Mouse (Mus musculus): ENCODE measurements around the gene Il9.

DNA sequence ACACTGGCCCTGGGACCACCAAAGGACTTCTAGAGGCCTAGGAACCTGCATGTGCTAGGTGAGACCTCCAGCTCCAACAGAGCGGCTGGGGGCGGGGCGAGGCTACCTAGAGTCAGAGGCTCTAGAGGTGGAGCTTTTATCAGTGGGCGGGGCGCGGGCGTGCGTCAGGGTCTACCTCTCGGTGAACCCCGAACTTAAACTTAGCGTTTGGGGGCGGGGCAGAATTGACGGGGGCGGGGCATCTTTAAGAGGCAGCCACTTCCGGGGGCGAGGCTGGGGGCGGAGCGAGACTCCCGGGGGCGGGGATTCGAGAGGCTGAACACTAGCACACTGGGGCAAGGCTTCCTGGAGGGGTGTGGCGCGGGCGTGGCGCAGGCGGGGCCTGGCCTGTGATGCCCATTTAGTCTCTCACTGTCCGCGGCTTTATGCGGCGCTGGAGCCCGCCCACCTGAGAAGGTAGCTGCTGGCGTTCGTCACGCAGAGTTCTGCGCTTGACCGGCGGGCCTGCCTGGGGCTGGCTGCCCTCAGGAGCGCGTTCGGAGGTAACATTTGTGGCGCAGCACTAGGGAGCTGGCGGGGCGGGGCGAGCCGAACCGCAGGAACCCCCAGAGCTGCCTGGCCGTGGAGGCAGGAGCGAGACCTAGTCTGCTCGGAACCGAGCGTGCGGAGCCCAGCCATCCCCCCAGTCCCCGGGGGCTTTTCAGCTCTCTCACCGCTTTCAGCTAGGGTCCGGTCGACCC, 40.2 kb upstream of the Il9 start, which contains the start of gene Fbxl21:
- TF ChIP-seq POLR2A (IDR thresholded peaks at IDR 0.05; ENCODE audit: borderline replicate concordance, control insufficient read depth, low read depth, low read length) (peak; percentile 55; the same call in 1 of the 2 replicates), CTCF (IDR thresholded peaks at IDR 0.05; ENCODE audit: control insufficient read depth, insufficient read depth, low read length) (no peak)

Data from bone marrow, adult 2 months (tissue).